Mouse (Mus musculus) gastrocnemius, adult 8-10 months (tissue): ENCODE data around the gene Osgepl1. TPM values are rescaled to one million over a fixed set of nuclear protein-coding genes. Genes with fewer than 3 reads are reported as not detected.
"Not testable (repeated sequence)": the region's sequence is repeated elsewhere in the genome, so short reads cannot be mapped to it uniquely, and the experiment has no call there.

Source experiments
- DNase-seq, 2 experiments: peaks; one replicate each; pipeline ENCODE4 v3.0.0; 2022; ENCODE audit warnings: low spot score in 2 of 2
- total RNA-seq, 4 experiments: library from RNA; stranded (reverse); gene quantifications; 2 replicates each; pipeline ENCODE4 v1.2.4; 2022

Gene Osgepl1
- total RNA-seq: 10 to 100 TPM; 21.2 to 26.6 (median 25.3) TPM

DNA sequence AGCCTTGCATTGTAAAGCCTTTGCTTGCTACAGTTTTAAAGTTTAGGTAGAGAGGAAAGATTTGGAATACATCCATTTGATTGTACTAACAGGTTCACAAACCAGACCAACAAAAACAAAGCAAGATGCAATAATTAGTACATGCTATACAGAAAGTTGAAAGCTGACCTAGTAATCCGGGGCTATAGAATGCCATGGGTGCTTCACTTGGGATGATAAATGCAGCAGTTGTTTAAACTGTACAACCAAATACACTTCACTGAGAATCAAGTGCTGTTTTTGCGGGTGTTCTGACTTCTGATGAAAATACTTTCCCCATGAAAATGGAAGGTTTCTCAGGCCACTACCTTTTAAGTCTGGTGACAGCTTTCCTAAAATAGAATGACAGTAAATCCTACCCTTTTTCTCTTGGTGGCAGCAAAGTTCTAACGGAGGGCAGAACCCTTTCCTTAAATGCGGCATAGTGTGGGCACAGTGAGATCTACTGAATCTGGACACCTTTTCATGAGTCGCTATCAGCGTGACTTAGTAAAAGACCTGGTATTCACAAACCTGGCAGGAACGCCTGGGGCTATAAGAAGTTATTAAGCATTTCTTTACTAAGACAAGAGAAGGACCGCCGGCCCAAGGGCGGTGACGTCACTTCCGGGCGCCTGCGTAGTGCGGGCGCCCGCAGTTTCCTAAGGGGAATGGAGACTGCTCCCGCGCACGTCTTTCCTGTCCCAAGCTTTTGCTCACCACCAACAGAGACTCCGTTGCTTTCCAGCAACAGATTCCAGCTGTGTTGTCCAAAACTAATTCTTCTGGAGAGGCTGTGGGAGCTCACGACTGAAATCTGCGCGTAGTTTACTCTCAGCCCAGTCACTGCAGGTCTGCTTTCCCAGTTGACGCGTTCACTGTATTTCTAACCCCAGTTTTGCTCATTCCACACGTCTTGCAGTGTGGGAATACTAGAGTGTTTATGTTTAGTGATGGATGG lies at the start of gene Osgepl1:
Gene Osgepl1, plus strand, starts transcription at position 636 of the 979 bp plus-strand sequence.
- DNase-seq: peak; percentile 63 to 76

GRCm38 (mm10) chr1:53264958-53265612 lies 48.3 kb upstream of the Osgepl1 start:
- DNase-seq: not testable (repeated sequence)

- DNase-seq: no peak
Measured at GRCm38 (mm10) chr1:53269901-53270300, 43.5 kb upstream of the Osgepl1 start.

DNA sequence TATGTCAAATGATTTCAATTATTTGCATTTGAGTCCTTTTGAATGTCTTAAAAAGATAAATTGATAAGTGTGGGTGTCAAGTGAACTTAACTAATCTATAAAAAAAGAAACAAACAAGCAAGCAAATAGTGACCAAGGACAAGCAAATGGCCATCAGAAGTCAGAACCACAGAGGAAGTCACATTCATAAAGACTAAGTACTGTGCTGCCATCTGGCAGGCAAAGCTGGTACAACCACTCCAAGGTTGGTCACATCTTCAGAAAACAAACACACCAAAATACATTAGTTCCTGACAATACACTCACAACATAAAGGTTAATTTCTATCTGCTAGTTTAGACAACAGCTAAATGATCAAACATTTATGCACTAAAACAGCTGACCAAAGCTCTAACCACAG lies 40.8 kb upstream of the Osgepl1 start:
- DNase-seq: peak in 1 of 2 experiments; percentile 13

DNA sequence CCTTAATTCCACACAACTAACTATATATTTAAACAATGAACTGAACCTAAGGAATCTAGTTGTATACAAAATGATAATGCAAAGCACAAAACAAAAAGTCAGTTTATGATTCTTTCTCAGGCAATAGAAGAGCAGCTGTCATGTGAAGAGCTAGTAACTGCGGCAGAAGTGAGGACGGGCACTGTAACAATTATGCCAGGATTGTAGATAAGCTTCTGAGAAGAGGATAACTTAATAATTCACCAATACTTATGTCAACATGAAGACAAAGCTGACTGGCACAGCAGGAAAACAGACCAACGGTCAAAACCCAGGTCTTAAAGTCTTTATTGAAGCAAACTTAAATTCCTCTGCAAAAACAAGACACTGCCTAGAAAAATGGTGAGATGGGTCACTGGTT lies 22.2 kb upstream of the Osgepl1 start:
- DNase-seq: no peak

GRCm38 (mm10) chr1:53296581-53297383 lies 16.6 kb upstream of the Osgepl1 start, which contains the start of the genes Pms1, Ormdl1 and Gm28778:
Gene Pms1 (minus strand): TSS chr1:53297018.
Gene Ormdl1 (plus strand): TSS chr1:53297095.
Gene Gm28778 (plus strand): TSS chr1:53297111.
- peak; percentile 86 to 94 for DNase-seq

DNA sequence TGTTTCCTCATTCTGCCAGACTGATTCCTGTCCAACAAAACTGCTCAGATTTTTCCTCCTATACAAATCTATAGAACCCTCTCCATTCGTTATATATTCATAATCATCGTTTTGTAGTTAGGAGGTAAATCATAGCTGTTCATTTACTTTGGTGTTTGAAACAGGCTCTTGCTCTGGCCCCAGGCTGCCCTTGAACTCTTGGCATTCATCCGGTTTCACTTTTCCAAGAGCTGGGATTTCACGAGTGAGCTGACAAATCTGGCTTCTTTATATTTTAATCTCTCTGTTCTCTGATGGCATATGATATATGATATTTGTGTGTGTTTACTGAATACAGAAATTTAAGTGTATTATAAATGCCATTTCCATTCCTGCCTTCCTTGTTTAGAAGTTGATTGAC lies 12.9 kb upstream of the Osgepl1 start:
- no peak for DNase-seq

GRCm38 (mm10) chr1:53321662-53322344 lies 8.4 kb downstream of the Osgepl1 start:
- DNase-seq: no peak

GRCm38 (mm10) chr1:53323254-53323653 lies 9.8 kb downstream of the Osgepl1 start:
- no peak for DNase-seq

DNA sequence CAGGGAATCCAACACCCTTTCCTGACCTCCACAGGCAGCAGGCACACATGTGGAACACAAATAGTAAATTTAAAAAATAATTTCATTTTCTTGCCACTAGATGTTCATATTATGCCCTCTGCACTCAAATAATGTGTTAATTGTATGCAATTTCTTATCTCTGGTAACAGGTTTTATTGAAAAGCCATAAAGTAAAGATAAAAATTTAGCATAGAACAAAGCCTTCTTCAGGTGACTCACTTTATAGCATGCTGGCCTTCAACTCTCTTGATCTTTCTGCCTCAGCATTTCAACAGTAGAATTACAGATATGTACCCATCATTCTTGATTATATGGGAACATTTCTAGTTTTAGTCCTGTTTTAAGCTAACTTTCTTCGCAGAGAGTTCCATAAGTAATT lies 10.9 kb downstream of the Osgepl1 start:
- no peak for DNase-seq

DNA sequence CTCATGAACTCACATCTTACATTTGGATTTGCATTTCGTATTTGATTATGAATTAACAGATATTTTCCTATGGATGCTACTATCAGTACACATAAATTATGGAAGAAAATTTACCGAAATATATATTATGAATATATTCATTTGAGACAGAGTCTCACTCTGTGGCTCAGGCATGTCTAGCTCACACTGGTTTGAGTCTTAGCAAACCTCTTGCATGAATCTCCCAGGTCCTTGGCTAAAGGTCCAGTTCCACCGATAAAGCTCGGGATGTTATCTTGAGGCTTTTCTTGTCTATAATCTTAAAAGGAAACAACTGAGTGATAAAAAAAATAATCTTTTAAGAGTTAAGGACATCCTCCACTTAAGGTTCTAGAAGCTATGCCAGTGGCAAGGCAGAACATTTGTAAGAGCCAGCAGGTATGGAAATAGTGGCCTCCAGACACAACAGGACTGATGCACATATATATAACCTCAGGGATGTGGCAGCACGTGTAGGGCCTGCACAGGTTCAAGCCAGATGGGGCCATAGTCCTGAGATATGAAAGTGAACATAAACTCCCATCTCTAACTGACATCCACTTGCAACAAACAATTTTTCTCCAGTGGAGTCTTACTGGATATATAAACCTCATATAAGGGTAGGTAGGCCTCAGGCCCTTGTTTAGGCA lies 11.5 kb downstream of the Osgepl1 start:
- DNase-seq: no peak

- not testable (repeated sequence) for DNase-seq
Measured at GRCm38 (mm10) chr1:53333527-53333926, 20.1 kb downstream of the Osgepl1 start.

DNA sequence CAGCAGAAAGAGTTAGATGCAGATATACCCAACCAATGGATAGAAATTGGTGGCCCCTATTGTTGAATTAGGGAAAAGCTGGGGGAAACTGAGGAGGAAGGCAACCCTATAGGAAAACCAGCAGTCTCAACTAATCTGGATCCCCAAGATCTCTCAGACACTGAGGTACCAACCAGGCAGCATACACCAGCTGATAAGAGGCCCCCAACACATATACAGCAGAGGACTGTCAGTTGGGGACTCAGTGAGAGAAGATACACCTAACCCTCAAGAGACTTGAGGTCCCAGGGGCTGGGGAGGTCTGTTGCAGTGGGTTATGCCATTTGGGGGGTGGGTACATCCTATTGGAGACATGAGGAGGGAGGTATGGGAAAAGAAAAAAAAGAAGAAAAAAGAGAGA lies 22.0 kb downstream of the Osgepl1 start:
- no peak for DNase-seq

DNA sequence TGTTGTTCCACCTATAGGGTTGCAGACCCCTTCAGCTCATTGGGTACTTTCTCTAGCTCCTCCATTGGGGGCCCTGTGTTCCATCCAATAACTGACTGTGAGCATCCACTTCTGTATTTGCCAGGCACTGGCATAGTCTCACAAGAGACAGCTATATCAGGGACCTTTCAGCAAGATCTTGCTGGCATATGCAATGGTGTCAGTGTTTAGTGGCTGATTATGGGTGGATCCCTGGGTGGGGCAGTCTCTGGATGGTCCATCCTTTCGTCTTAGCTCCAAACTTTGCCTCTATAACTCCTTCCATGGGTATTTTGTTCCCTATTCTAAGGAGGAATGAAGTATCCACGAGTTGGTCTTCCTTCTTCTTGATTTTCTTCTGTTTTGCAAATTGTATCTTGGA lies 24.0 kb downstream of the Osgepl1 start:
- DNase-seq: not testable (repeated sequence)

DNA sequence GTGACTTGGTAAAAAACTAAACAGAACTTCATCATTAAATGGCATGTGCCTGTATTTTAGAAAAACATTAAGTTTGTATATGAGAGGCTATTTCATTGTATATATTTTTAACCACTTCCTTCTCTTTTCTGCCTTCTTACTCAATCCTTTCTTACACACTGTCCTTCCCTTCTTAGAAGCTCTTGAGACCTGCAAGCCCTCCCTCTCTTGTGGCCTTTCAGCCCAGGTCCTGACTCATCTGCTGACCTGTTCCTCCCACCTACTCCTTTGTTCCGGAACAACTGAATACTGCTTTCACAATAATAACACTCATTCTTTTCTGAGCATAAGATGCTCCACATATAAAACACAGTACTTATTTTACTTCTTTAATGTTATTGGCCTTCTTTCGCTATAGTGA lies 27.6 kb downstream of the Osgepl1 start:
- no peak for DNase-seq

DNA sequence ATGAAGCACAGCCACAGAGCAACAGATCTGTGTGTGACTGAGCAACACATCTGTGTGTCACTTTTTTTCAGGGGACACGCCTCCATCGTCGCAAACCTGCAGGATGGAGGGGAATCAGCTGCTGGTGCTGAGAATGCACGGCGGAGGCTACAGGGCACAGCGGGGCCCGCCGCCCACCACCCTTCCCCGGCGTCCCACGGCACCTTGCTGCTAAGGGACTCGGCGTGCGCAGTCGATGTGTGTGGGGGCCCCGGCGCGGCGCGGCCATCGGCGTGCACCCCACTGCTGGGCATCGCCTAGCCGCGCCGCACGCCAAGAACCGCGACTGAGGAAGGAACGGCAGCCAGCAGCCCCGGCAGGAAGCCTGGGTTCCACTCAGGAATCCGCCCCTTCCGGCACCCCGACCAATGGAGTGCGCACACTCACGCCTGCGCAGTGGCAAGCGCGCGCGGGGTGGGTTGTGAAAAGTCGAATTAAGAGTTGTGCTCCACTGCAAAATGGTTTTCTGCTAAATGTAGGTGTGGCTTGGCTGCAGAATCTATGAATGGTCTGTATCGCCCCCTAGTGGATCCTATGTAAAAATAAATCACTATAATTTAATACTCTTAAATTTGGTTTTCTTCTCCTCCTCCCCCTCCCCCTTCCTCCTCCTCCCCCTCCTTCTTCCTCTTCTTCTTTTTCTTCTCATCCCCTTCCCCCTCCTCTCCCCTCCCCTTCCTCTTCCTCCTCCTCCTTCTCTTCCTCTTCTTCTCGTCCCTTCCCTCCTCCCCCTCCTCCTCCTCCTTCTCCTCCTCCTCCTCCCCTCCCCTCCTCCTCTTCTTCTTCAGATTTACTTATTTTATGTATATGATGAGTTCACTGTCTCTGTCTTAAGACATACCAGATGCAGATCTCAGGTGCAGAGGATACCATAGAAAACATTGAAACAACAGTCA lies 39.2 kb downstream of the Osgepl1 start, which contains the start of the genes Asdurf, Gm28551 and Asnsd1:
Gene Asdurf, minus strand, starts transcription at position 293 of the 935 bp plus-strand sequence.
Gene Gm28551, minus strand, starts transcription at position 341 of the 935 bp plus-strand sequence.
Gene Asnsd1, minus strand, starts transcription at position 426 of the 935 bp plus-strand sequence.
- peak; percentile 92 to 94 for DNase-seq

DNA sequence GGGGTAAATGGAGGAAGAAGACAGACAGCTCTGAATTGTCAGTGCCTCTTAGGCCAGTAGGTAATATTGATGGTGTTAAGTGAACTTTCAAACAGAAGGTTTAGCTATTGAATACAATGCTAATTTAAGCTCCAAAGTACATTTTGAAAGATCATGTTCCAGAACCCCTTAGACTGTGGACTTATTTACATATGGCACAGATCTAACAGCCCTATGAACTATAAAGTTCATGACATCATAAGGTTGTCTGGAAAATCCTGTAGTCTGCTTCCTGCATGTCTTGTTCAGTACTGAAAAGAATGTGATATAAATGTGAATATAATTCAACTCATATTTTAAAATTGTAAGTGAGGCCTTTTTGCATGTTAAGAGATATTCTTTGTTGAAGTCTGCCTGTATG lies 45.6 kb downstream of the Osgepl1 start:
- no peak for DNase-seq
